Mouse (Mus musculus) olfactory bulb, adult 2 months (tissue): ENCODE results near the gene Edil3.

Experiments used
- CTCF ChIP-seq: fragments of 200-500 bp; IDR thresholded peaks from 2 replicates; pipeline ENCODE4 v1.5.1; 2012; ENCODE audit warnings: low read depth, mild to moderate bottlenecking, low read length, moderate library complexity; ENCODE audit not compliant: insufficient read depth
- POLR2A ChIP-seq: fragments of 200-500 bp; IDR thresholded peaks from 2 replicates; pipeline ENCODE4 v1.6.1; 2012; ENCODE audit warnings: mild to moderate bottlenecking, low read depth, low read length, moderate library complexity; ENCODE audit not compliant: insufficient read depth

DNA sequence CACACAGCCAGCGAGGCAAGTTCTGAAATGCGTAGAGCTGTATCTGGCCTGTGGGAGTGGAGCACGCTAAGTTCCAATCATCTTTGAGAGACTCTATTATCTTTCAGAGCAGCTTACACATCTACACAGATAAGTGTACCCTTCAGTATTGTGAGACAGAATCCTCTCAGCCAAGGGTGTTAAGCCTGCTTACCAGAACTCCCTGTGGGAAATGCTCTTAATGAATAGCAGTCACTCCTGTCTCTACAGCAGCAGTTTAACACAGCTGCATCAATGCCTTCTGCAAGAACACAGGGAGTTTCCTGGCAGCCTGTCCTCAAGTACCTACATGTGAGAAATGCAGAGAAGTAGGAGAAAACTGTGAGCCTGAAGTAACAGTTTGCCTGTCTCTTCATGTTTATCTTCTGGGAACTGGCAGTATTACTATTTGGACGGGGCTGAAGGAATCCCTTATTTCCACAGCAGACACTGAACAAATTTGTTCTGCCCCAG lies 324.8 kb downstream of the Edil3 start:
- no peak for TF ChIP-seq CTCF
- TF ChIP-seq POLR2A = no peak
